Mouse (Mus musculus) heart, adult 2 months (tissue): ENCODE measurements around the gene Ssbp3.

ENCODE experiments used
- CTCF ChIP-seq: fragments of 200-600 bp; IDR thresholded peaks from 2 replicates; pipeline ENCODE4 v1.8.1; 2022; ENCODE audit warnings: antibody characterized with exemption, mild to moderate bottlenecking, moderate library complexity
- POLR2A ChIP-seq: fragments of 200-500 bp; IDR thresholded peaks from 2 replicates; pipeline ENCODE4 v1.6.1; 2011; ENCODE audit warnings: mild to moderate bottlenecking, low read depth, low read length, control low read depth; ENCODE audit not compliant: insufficient read depth

DNA sequence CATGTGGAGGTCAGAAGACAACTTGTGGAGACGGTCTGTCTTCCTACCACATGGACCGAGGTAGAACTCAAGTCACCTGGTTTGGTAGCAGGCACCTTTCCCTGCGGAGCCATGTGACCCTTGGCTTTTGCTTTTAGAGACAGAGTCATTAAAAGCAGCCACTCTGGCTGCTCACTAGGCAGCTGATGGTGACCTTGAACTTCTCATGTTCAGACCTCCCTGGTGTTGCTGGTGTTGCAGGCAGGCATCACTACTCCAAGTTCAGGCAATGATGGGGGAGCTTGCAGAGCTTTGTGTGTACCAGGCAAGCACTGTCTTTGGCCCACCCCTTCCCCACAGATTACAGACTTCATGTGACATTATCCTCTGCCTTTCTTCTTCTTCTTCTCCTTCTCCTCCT lies 11.0 kb upstream of the Ssbp3 start:
- TF ChIP-seq CTCF = no peak
- TF ChIP-seq POLR2A = no peak
